Mouse (Mus musculus) adrenal gland (tissue): ENCODE measurements around the gene Samt3.

Source experiments
- intact Hi-C: fragments of 180-260 bp; cut with DNase I; formaldehyde crosslinking; loops from one replicate; pipeline ENCODE4 v1.15.1; 2025
- long read RNA-seq, 2 experiments: library from polyadenylated mRNA; unstranded; transcript quantifications; one replicate each; pipeline ENCODE4 v2.0.0; 2020; ENCODE audit warnings: borderline replicate concordance in 1 of 2; ENCODE audit not compliant: insufficient replicate concordance in 1 of 2

Gene Samt3
- long read RNA-seq, experiment 1 = 0 reads
- long read RNA-seq, experiment 2 = 0 reads

DNA sequence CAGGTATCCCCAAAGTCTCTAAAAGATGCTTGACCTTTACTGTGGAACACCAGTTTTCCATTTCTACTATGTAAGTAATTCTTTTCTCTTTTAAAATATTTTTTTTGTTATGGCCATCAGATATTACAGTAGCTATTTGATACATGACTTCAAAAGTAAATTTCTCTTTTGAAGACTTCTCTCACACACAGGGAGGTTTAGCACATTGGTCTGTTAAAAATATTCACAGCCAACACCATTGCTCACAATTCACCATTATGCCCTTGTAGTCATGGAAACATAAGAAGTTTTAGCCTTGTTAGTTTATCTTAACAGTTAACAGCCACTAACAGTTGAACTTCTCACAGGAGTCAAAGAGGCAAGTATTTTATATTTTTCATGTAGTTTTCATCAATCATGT, at the start of gene Samt3:
Samt3 (plus strand) TSS at position 301 of the 400 bp plus-strand sequence.
- intact Hi-C loops = no loop called here

DNA sequence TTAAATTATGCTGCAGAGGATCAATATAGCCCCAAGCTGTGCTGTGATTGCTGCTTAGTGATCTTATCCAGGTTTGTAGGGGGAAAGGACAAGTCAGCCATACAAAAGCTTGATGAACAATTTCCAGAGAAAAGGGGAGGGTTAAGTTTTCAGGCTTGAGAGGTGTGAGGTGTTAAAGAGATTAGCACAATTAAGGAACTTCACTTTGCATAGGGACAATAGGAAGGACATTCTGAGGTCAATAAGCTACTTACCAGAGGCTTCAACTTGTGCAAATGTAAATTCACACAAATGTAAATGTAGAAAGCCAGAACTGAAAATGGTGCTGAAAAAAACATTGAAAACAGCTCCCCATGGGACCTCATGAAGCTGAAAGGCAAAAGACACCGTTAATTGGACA, 27.4 kb upstream of the Samt3 start:
- intact Hi-C loops = no loop called here

DNA sequence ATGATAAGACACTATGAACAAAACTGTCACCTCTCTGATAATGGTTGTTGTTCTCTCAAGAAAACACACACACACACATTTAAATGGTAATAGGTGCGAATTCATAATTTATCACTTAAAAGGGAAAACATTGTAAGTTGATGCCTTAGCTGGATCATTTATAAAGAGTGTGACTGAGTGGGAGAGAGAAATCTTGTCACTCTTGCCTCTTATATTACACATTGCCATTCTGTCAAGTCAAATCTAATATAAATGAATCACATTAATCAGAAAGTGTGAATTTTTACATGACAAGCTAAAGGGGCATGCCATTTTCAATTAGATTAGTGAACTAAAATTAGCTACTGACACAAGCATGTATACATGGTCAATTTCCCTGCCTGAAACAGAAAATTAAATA, 44.7 kb downstream of the Samt3 start:
- intact Hi-C loops = no loop called here
